Mouse (Mus musculus) bone marrow macrophage, adult 2 months (primary cell): Measurements from ENCODE around the gene Smurf2.

ENCODE experiments used
- CTCF ChIP-seq: IDR thresholded peaks from 2 replicates; pipeline ENCODE4 v1.5.1; 2012; ENCODE audit warnings: low read depth, mild to moderate bottlenecking, low read length, moderate library complexity
- POLR2A ChIP-seq: IDR thresholded peaks from 2 replicates; pipeline ENCODE4 v1.6.1; 2012; ENCODE audit warnings: mild to moderate bottlenecking, low read depth, low read length, borderline replicate concordance

DNA sequence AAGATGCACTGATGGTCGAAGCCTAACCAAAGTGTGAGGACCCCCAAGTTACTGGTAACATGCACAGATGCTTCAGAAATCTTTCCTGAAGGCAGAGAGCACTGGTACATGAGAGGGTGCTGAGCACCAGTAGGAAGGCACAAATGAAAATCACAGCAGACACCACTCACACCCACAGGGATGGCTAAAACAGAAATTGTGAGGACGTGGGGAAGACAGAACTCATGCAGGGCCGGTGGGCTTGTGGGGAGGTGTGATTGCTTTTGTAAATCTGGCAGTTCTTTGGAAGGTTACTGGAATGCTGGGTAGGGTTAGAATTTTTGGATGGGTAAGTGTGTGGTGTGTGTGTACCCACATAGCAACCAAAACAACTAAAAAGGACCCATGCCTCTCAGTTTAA is 103.4 kb downstream of the Smurf2 start:
- TF ChIP-seq CTCF (no peak), POLR2A (no peak)
